Mouse (Mus musculus) layer of hippocampus, adult 2 months (tissue): ENCODE measurements around the gene Cela1. TPM values are rescaled to one million over a fixed set of nuclear protein-coding genes. Genes with fewer than 3 reads are reported as not detected.

Experiments used
- DNase-seq, 2 experiments: peaks; one replicate each; pipeline ENCODE4 v3.0.0; 2022; ENCODE audit warnings: low spot score in 2 of 2
- H3K27ac ChIP-seq: fragments of 200-600 bp; 2 replicates; pipeline ENCODE4 v1.8.1; 2022
- H3K4me3 ChIP-seq: fragments of 200-600 bp; 2 replicates; pipeline ENCODE4 v1.8.1; 2022; ENCODE audit warnings: mild to moderate bottlenecking
- CTCF ChIP-seq: fragments of 200-600 bp; conservative IDR thresholded peaks from 2 replicates; pipeline ENCODE4 v1.8.1; 2022; ENCODE audit warnings: antibody characterized with exemption, mild to moderate bottlenecking, moderate library complexity
- total RNA-seq, 2 experiments: library from RNA; stranded (reverse); gene quantifications; 2 replicates each; pipeline ENCODE4 v1.2.3; 2021

The Cela1 gene
- total RNA-seq, 2 experiments from 2014 or later: 1.3 TPM

DNA sequence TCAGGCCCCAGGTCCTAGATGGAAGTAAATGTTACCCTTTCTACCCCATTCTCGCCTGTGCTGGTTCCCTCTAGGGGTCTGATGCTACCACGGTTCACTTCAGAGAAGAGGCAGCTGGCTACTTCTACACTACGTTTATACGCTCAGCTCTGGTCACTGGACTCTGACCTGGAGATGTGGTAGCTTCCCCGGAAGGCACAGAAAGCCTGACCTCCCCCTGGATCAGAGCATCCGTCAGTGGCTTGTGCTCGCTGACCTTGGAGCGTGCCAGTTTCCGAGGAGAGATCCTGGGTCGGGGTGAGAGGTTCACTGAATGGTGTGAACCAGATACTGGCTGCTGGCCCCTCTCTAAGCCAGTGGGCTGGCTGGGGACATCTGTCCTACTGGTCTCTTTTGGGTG is 10.4 kb upstream of the Cela1 start:
- Histone ChIP-seq H3K4me3 (no peak overlapping the region), H3K27ac (no peak overlapping the region)
- DNase-seq: no peak
- TF ChIP-seq CTCF: no peak

DNA sequence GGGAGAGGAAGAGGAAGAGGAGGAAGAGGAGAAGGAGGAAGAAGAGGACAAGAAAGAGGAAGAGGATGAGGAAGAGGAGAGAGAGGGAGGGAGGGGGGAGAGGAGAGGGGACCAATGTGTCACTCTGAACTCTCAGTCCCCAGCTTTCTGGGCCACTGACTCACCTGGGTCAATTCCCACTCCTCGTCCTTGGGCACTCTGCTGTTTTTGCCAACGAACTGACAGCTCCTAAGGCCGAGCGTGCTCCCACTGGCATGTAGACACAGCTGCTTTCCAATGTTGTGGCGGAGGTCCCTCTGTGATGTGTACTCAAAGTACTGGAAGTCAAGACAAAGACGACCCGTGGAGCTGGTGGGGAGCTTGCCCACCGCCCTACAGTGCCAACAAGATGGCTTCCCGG is 6.7 kb upstream of the Cela1 start:
- Histone ChIP-seq H3K27ac (no peak overlapping the region), H3K4me3 (no peak overlapping the region)
- no peak for DNase-seq
- no peak for TF ChIP-seq CTCF

DNA sequence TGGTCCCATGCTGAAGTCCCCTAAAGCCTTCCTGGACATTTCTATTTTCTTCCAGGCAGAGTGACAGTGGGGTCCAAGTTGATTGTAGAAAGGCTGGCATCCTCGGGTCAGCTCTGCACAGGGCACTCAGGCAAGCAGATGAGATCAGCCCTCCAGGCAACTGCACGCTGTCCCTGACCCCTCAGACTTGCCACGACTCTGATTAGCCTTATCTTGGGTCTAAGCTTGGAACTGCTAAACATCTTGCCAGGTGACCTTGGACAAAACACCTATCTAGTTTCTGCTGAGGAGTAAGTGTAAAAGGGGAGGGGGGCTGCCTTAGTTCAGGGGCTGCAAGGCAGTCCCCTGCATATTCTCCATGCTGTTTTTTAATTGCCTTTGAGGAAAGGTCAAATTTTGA is 4.3 kb upstream of the Cela1 start:
- no peak for DNase-seq
- no peak overlapping the region for H3K27ac ChIP-seq
- H3K4me3 ChIP-seq: no peak overlapping the region
- TF ChIP-seq CTCF: no peak

GRCm38 (mm10) chr15:100686989-100687388 is 732 bp downstream of the Cela1 start:
- H3K27ac ChIP-seq: no peak overlapping the region
- H3K4me3 ChIP-seq: no peak overlapping the region
- DNase-seq: no peak
- no peak for TF ChIP-seq CTCF

DNA sequence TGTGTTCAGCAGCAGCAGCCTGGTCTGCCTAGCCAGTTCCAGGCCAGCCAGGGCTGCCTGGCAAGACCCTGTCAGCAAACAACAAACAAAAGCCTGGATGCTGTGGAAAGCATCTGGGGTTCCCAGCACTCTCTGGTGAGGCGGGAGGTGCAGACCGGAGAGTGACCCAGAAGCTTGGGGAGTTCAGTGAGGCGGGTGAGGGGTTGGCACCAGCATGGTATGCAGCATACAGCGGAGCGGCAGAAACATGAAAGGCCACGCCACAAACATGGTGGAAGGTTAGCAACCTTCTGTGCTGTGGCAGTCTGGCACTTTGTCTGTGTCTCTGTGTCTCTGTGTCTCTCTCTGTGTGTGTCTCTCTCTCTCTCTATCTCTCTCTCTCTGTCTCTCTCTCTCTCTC is 1.3 kb downstream of the Cela1 start:
- no peak for DNase-seq
- Histone ChIP-seq H3K27ac (no peak overlapping the region), H3K4me3 (no peak overlapping the region)
- no peak for TF ChIP-seq CTCF

DNA sequence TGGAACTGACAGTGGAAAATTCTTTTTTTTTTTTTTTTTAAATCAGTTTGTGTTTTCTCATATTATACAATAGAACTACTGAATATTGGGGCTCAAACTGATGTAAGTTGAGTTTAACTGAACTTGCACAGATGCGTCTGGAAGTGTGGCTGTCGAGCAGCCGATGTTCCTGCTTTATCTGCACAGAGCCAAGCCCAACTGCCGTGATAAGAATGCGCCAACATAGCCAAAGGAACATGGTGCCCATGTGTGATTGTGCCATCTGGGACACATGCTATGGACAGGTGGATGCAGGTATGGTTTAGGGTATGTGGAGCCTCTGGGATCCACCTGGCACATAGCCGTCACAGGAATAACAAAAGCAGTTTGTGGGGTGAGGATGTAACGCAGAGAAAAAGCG is 1.9 kb downstream of the Cela1 start:
- TF ChIP-seq CTCF: no peak
- H3K27ac ChIP-seq: no peak overlapping the region
- no peak overlapping the region for H3K4me3 ChIP-seq
- no peak for DNase-seq

DNA sequence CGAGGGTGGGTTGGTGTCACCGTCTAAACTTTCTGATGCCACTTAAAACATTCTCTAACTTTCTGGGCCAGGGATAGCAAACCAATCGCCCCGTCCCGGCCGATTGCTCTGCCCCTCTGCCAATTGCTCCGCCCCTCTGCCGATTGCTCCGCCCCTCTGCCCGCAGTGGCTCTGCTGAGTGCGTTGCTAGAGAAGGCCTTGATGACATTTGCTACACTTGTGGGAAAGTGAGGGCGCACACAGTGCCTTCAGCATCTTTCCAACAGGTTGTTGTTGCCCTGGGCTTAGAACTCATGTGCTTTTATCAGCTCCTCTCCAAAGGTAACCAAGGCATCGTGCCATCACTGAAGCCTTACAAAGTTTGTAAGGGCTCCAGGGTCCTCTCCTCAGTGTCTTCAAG is 2.5 kb downstream of the Cela1 start:
- TF ChIP-seq CTCF: no peak
- no peak overlapping the region for H3K4me3 ChIP-seq
- no peak for DNase-seq
- no peak overlapping the region for H3K27ac ChIP-seq

GRCm38 (mm10) chr15:100684450-100684849 is 3.3 kb downstream of the Cela1 start:
- no peak for DNase-seq
- H3K4me3 ChIP-seq: no peak overlapping the region
- no peak overlapping the region for H3K27ac ChIP-seq
- TF ChIP-seq CTCF: no peak

- no peak overlapping the region for H3K4me3 ChIP-seq
- H3K27ac ChIP-seq: no peak overlapping the region
- peak; percentile 69 to 85 for DNase-seq
- TF ChIP-seq CTCF: peak; percentile 84
These were observed 4.7 kb downstream of the Cela1 start for GRCm38 (mm10) chr15:100683041-100683440.

- Histone ChIP-seq H3K4me3 (no peak overlapping the region), H3K27ac (no peak overlapping the region)
- TF ChIP-seq CTCF: no peak
- no peak for DNase-seq
These were observed 6.0 kb downstream of the Cela1 start for GRCm38 (mm10) chr15:100681770-100682169.

DNA sequence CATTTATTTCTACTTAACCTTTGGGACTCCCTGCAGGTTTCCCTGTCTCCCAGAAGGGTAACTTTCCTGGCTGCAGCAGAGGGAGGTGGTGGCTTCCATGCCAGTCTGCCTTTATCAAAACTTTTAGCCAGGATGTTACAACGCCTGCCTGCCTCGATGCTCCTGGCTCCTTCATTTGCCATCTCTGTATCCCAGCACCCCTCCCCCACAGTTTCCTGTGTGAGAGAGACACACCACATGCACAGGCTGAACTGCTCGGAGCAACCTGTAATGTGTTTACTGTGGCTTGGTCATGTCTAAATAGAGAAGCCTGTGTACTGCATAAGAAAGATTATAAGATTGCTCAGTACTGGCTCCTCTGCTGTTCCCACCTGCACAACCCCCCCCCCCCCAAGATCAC is 7.3 kb downstream of the Cela1 start:
- TF ChIP-seq CTCF: no peak
- H3K4me3 ChIP-seq: no peak overlapping the region
- DNase-seq: no peak
- H3K27ac ChIP-seq: no peak overlapping the region

GRCm38 (mm10) chr15:100679005-100679404 is 8.7 kb downstream of the Cela1 start:
- Histone ChIP-seq H3K27ac (no peak overlapping the region), H3K4me3 (no peak overlapping the region)
- DNase-seq: no peak
- no peak for TF ChIP-seq CTCF

- Histone ChIP-seq H3K27ac (no peak overlapping the region), H3K4me3 (no peak overlapping the region)
- no peak for DNase-seq
- TF ChIP-seq CTCF: no peak
These were observed 9.1 kb downstream of the Cela1 start for GRCm38 (mm10) chr15:100678581-100678980.

- no peak for DNase-seq
- Histone ChIP-seq H3K27ac (no peak overlapping the region), H3K4me3 (no peak overlapping the region)
- TF ChIP-seq CTCF: no peak
These were observed 10.0 kb downstream of the Cela1 start for GRCm38 (mm10) chr15:100677675-100678074.

- Histone ChIP-seq H3K27ac (no peak overlapping the region), H3K4me3 (no peak overlapping the region)
- peak; percentile 53 for TF ChIP-seq CTCF
- no peak for DNase-seq
These were observed 11.2 kb downstream of the Cela1 start for GRCm38 (mm10) chr15:100676521-100676920.

DNA sequence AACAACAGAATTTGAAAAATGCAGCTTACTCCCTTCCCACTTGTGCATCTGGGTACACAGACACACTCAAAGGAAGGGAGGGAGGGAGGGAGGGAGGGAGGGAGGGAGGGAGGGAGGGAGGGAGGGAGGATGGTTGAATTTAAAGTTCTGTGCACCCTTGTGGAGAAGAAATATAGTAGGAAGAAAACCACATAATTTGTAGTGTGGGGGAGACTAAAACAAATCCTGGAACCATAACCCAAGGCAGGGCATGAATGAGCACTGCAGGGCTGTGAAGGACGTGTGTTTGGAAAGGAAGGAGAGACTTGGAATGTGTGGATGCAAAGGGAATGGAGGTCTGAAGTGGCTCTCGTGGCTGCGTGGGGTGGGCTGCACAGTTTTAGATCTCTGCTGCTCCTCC is 12.2 kb downstream of the Cela1 start:
- Histone ChIP-seq H3K4me3 (no peak overlapping the region), H3K27ac (no peak overlapping the region)
- TF ChIP-seq CTCF: no peak
- DNase-seq: no peak
